ENCODE assay signal across 15 mouse cellular contexts in the genomic region with DNA sequence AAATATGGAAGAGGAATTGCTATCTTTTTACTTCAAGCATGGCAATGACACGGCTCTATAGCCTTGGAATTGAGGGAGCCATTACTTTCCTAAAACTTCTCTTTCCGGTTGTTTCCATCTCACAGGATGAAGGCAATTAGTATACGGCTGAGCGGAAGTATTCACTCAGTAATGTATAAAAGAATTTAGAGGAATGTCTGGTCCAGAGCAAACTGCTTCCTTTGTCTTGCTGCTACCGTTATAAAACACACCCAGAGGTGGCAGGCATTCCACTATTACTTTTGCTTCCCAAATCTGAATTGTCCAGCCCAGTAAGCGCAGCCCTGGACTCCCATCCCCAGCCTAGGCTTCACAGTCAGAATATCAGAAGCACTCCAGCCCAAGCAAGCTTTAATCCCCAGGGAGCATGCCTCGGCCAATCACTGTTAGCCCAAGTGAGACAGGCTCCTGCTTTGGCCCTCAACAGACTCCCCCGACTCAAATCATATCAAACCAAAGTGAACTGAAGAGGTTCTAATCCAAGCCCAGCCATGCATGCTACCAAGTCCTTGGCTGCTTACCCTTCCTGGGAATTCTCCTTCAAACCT. TPM values are rescaled to one million over a fixed set of nuclear protein-coding genes. Genes with fewer than 3 reads are reported as not detected.
DNase-seq lines count a peak whose midpoint lies in the region; ATAC-seq lines count a peak whose summit lies in the region.
"Had no signal": no experiment of that assay in that cellular context is flagged by ENCODE, and none has a peak within 500 bp of the region (broad histone marks: within the 10 kb centered on the region; RNA-seq: fewer than 3 reads in every experiment).

No protein-coding gene starts in this region.

- no peak for ATAC-seq in lung, embryonic 16.5 days (ENCODE audit: low read depth)
- ATAC-seq in liver, embryonic 15.5 days (ENCODE audit: insufficient read depth), result no peak
- no peak for ATAC-seq in heart, embryonic 12.5 days (ENCODE audit: insufficient number of reproducible peaks, low FRiP score)

- peak; percentile 87 for DNase-seq in heart, adult 11 months
- no peak for DNase-seq in heart, postnatal 25 days (ENCODE audit: low spot score)
- no peak for DNase-seq in lung, postnatal 25 days (ENCODE audit: low spot score)
- DNase-seq in ZHBTc4 (ENCODE audit: low read depth, low spot score), result peak; percentile 74
- no peak for DNase-seq in spleen, adult 18-20 months
- DNase-seq: cerebellum, adult 9-10 months; kidney, adult 18-20 months; layer of hippocampus, postnatal 36 days; lung, adult 2 months; thymus, postnatal 14 days had no signal

- H3K27me3 ChIP-seq in lung, embryonic 16.5 days (ENCODE audit: control insufficient read depth, insufficient read depth, low read depth, low read length), result no peaks in the 10 kb centered on the region
- no peaks in the 10 kb centered on the region for H3K27me3 ChIP-seq in liver, embryonic 15.5 days
- H3K27me3 ChIP-seq in heart, embryonic 12.5 days (replicated peaks), result no peaks in the 10 kb centered on the region
- H3K27me3 ChIP-seq: heart, embryonic 15.5 days had no signal

- intact Hi-C loops in heart, postnatal 25 days (cut with DNase I), result no loop called here

- H3K36me3 ChIP-seq in lung, embryonic 16.5 days (ENCODE audit: control insufficient read depth, insufficient read depth, low read length), result peaks cover 3% of the 10 kb centered on the region
- H3K36me3 ChIP-seq in liver, embryonic 15.5 days (replicated peaks), result peaks cover 51% of the 10 kb centered on the region
- H3K36me3 ChIP-seq in heart, embryonic 12.5 days, result peaks cover 19% of the 10 kb centered on the region

- H3K4me3 ChIP-seq in lung, embryonic 16.5 days (ENCODE audit: low read length), result no peak overlapping the region
- H3K4me3 ChIP-seq in liver, embryonic 15.5 days (replicated peaks), result no peak overlapping the region
- H3K4me3 ChIP-seq in heart, embryonic 12.5 days, result no peak overlapping the region
- H3K4me3 ChIP-seq: heart, embryonic 15.5 days; myocyte had no signal

- H3K9me3 ChIP-seq in lung, embryonic 16.5 days (ENCODE audit: control insufficient read depth, low read length), result no peaks in the 10 kb centered on the region
- H3K9me3 ChIP-seq in liver, embryonic 15.5 days (replicated peaks), result no peaks in the 10 kb centered on the region
- peaks cover 4% of the 10 kb centered on the region; the same call in 1 of the 2 replicates for H3K9me3 ChIP-seq in heart, embryonic 12.5 days (replicated peaks)
- H3K9me3 ChIP-seq: heart, embryonic 15.5 days had no signal

- peaks cover 9% of the 10 kb centered on the region for H3K4me1 ChIP-seq in lung, embryonic 16.5 days (replicated peaks; ENCODE audit: control insufficient read depth, insufficient read depth, low read length)
- H3K4me1 ChIP-seq in liver, embryonic 15.5 days (replicated peaks), result peaks cover 55% of the 10 kb centered on the region
- peaks cover 37% of the 10 kb centered on the region for H3K4me1 ChIP-seq in heart, embryonic 12.5 days (replicated peaks)

- 0 out of 2 replicates have a peak overlapping the region, but pooled peaks have one; percentile 15 for H3K27ac ChIP-seq in lung, embryonic 16.5 days (ENCODE audit: low read length)
- peak overlapping the region; percentile 93; the same call in 1 of the 2 replicates for H3K27ac ChIP-seq in liver, embryonic 15.5 days (replicated peaks)
- no peak overlapping the region for H3K27ac ChIP-seq in heart, embryonic 12.5 days (ENCODE audit: poor library complexity, severe bottlenecking)
- H3K27ac ChIP-seq: heart, embryonic 15.5 days had no signal

- H3K4me2 ChIP-seq in lung, embryonic 16.5 days (ENCODE audit: low read depth, low read length), result no peak overlapping the region
- no peak overlapping the region for H3K4me2 ChIP-seq in liver, embryonic 15.5 days
- no peak overlapping the region for H3K4me2 ChIP-seq in heart, embryonic 12.5 days
- H3K4me2 ChIP-seq: heart, embryonic 15.5 days had no signal

- 66% methylated on average over 8 of the region's 8 CpGs for WGBS in lung, embryonic 16.5 days
- WGBS in liver, embryonic 15.5 days (ENCODE audit: insufficient replicate concordance), result 89% methylated on average over 8 of the region's 8 CpGs
- WGBS in heart, embryonic 12.5 days, result 72% methylated on average over 8 of the region's 8 CpGs

- no peak overlapping the region for H3K9ac ChIP-seq in lung, embryonic 16.5 days (ENCODE audit: low read length)
- H3K9ac ChIP-seq in liver, embryonic 15.5 days, result peak overlapping the region; percentile 12; the same call in 1 of the 2 replicates
- H3K9ac ChIP-seq in heart, embryonic 12.5 days, result no peak overlapping the region
- H3K9ac ChIP-seq: heart, embryonic 15.5 days had no signal

RNA-seq across cellular contexts. Expression of gene Dnah8, which starts 16.2 kb away (rescaled TPM):
- total RNA-seq in heart, postnatal 25 days (2021), result 1 to 10 TPM in 1 of 2 experiments, under 1 TPM in 1; 0.50 to 1.2 TPM
- polyA plus RNA-seq in lung, embryonic 16.5 days (2015; fragmentation: Nextera tagmentation; extraction: Ambion mirVana), result 8.8 and 9.2 TPM in 2 replicates
- polyA plus RNA-seq in liver, embryonic 15.5 days (2015; fragmentation: Nextera tagmentation; extraction: Ambion mirVana), result 1.1 and 1.4 TPM in 2 replicates
- 2.1 and 2.2 TPM in 2 replicates for polyA plus RNA-seq in heart, embryonic 12.5 days (2016; fragmentation: Nextera tagmentation; extraction: Ambion mirVana)

RNA-seq across cellular contexts. Expression of gene Glo1, which starts 18.7 kb away (rescaled TPM):
- 100 to 1,000 TPM; 141 to 164 TPM for total RNA-seq in heart, postnatal 25 days (2021)
- 215 and 221 TPM in 2 replicates for polyA plus RNA-seq in lung, embryonic 16.5 days (2015; fragmentation: Nextera tagmentation; extraction: Ambion mirVana)
- polyA plus RNA-seq in liver, embryonic 15.5 days (2015; fragmentation: Nextera tagmentation; extraction: Ambion mirVana), result 234 and 243 TPM in 2 replicates
- polyA plus RNA-seq in heart, embryonic 12.5 days (2016; fragmentation: Nextera tagmentation; extraction: Ambion mirVana), result 232 and 236 TPM in 2 replicates

RNA-seq across cellular contexts. Expression of gene Btbd9, which starts 31.7 kb away (rescaled TPM):
- 10 to 100 TPM; 17.9 to 20.5 TPM for total RNA-seq in heart, postnatal 25 days (2021)
- polyA plus RNA-seq in lung, embryonic 16.5 days (2015; fragmentation: Nextera tagmentation; extraction: Ambion mirVana), result 55.8 and 57.1 TPM in 2 replicates
- 12.2 and 15.4 TPM in 2 replicates for polyA plus RNA-seq in liver, embryonic 15.5 days (2015; fragmentation: Nextera tagmentation; extraction: Ambion mirVana)
- polyA plus RNA-seq in heart, embryonic 12.5 days (2016; fragmentation: Nextera tagmentation; extraction: Ambion mirVana), result 41.3 and 42.0 TPM in 2 replicates

Comparison
In these comparisons a context has a peak if more than half of its experiments do, and no peak if none do; other contexts are left out.
1. DNase-seq: peak in heart, adult 11 months (single experiment) and ZHBTc4 (single experiment); none in heart, postnatal 25 days (single experiment), lung, postnatal 25 days (single experiment) and spleen, adult 18-20 months (0 of 2).